Mouse (Mus musculus) hindbrain, embryonic 10.5 days (tissue): ENCODE measurements around the gene Sipa1l3. TPM values are rescaled to one million over a fixed set of nuclear protein-coding genes. Genes with fewer than 3 reads are reported as not detected.

Experiments used
- DNase-seq: peaks from one replicate; pipeline ENCODE4 v3.0.0-alpha.2; 2017; ENCODE audit warnings: low spot score
- H3K27ac ChIP-seq: fragments of 300-500 bp; sonication (generic); 2 replicates; pipeline ENCODE4 v1.5.1; 2016; ENCODE audit warnings: mild to moderate bottlenecking, moderate library complexity
- H3K27me3 ChIP-seq: fragments of 300-500 bp; sonication (generic); 2 replicates; pipeline ENCODE4 v1.6.1; 2016; ENCODE audit warnings: mild to moderate bottlenecking; ENCODE audit not compliant: poor library complexity, insufficient read depth, severe bottlenecking
- H3K36me3 ChIP-seq: fragments of 300-500 bp; sonication (generic); 2 replicates; pipeline ENCODE4 v1.6.1; 2016; ENCODE audit warnings: mild to moderate bottlenecking, moderate library complexity
- H3K4me1 ChIP-seq: fragments of 300-500 bp; sonication (generic); replicated peaks from 2 replicates; pipeline ENCODE4 v1.6.1; 2016; ENCODE audit warnings: mild to moderate bottlenecking
- H3K4me3 ChIP-seq: fragments of 300-500 bp; sonication (generic); 2 replicates; pipeline ENCODE4 v1.5.1; 2016; ENCODE audit warnings: mild to moderate bottlenecking, moderate library complexity
- H3K9me3 ChIP-seq: fragments of 300-500 bp; sonication (generic); 2 replicates; pipeline ENCODE4 v1.6.1; 2016; ENCODE audit warnings: mild to moderate bottlenecking, moderate library complexity
- WGBS: fragments of 180-500 bp; shearing (Covaris S2); methylation state at CpG from one replicate; pipeline ENCODE4 v1.1.7; 2016; 5-methylcytosine and 5-hydroxymethylcytosine counted together
- polyA plus RNA-seq: library from polyadenylated mRNA; unstranded; fragments of >200 nt; fragmentation: Nextera tagmentation; extraction: Ambion mirVana; gene quantifications from 2 replicates; pipeline ENCODE4 v1.2.1, GENCODE M21; 2016

Sipa1l3 gene
- polyA plus RNA-seq, 1 experiment from 2014 or later = 9.7 TPM

DNA sequence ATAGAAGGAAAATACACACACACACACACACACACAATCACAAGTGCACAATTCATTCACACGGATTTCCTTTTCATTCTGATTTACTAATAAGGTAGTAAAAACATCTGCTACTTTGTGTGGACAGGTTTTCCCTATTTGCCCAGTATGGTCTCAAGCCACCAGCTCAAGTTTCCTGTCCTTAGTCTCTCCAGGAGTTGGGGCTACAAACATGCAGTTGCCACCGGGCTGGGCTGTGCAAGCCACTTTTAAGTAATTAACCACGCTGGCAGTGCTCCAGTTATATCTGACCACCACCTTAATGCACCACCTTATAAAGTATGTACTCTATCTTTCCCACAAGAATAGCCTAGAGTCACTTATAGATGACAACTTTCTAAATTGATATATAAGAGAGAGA is 29.1 kb downstream of the Sipa1l3 start:
- H3K4me3 ChIP-seq = no peak overlapping the region
- no peaks in the 10 kb centered on the region for H3K9me3 ChIP-seq
- H3K27me3 ChIP-seq = peaks cover 59% of the 10 kb centered on the region
- peaks cover 42% of the 10 kb centered on the region for H3K4me1 ChIP-seq
- H3K27ac ChIP-seq = no peak overlapping the region
- H3K36me3 ChIP-seq = no peaks in the 10 kb centered on the region
- no peak for DNase-seq
- WGBS = 25% methylated on average over 3 of the region's 3 CpGs

DNA sequence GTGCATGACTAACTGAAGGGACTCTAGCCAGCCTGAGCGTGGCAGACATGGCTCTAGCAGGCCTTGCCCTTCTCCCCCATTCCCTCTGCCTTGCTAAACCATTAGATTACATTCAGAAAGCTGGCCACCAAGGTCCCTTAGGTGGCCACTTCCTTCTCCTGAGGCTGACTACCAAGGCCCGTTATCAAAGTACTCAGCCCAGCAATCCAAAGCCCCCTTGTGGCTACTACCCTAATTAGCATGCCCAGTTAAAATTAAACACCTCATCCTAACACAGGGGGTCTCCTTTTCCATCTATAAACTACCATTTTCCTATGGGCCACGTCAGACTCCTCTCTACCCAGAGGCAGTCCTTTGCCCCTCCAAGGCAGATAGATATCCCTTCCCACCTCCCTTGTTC is 31.7 kb downstream of the Sipa1l3 start:
- Histone ChIP-seq H3K9me3 (no peaks in the 10 kb centered on the region), H3K27ac (no peak overlapping the region), H3K27me3 (peaks cover 34% of the 10 kb centered on the region), H3K36me3 (no peaks in the 10 kb centered on the region), H3K4me1 (peaks cover 49% of the 10 kb centered on the region), H3K4me3 (no peak overlapping the region)
- WGBS = 71% methylated on average over 3 of the region's 3 CpGs
- no peak for DNase-seq

DNA sequence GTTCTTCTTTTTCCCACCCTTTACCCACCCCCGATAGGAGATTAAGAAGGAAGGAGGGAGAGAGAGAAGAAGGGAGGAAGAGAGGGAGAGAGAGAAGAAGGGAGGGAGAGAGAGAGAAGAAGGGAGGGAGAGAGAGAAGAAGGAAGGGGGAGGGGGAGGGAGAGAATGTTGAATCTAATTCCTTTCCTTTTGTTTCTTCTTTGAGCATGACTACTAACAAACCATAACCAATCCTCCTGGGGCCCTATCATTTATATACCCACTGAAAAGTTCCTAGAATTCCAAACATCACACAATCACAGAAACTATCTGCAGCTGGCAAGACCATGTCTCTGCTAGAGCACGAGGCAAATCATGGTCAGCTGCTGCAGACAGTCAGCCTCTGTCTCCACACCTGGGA is 32.7 kb downstream of the Sipa1l3 start:
- H3K27me3 ChIP-seq = peaks cover 23% of the 10 kb centered on the region
- H3K27ac ChIP-seq = no peak overlapping the region
- no peaks in the 10 kb centered on the region for H3K9me3 ChIP-seq
- peaks cover 51% of the 10 kb centered on the region for H3K4me1 ChIP-seq
- no peak for DNase-seq
- no peak overlapping the region for H3K4me3 ChIP-seq
- 78% methylated on average over 2 of the region's 2 CpGs for WGBS
- H3K36me3 ChIP-seq = no peaks in the 10 kb centered on the region

DNA sequence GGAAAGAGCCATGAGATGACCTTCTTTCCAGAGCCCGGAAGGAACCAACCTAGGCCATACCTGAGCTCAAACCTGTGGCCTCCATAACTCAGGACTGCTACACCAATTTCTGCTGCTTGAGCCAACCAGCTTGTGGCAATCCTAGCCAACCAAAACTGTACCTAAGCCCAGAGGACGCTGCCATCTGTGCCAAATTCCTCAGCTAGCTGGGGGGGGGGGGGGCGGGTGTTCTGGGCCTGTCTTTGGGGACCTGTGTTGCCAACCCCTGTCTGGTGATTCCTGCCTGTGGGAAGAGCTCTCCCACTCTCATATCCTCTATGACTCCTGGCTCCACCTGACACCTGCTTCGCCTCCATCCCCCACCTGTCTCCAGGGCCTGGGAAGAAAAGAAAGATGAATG is 34.9 kb downstream of the Sipa1l3 start:
- WGBS = 83% methylated on average over 4 of the region's 4 CpGs
- peaks cover 33% of the 10 kb centered on the region for H3K4me1 ChIP-seq
- H3K27me3 ChIP-seq = peaks cover 13% of the 10 kb centered on the region
- no peaks in the 10 kb centered on the region for H3K36me3 ChIP-seq
- no peak for DNase-seq
- H3K9me3 ChIP-seq = no peaks in the 10 kb centered on the region
- peak overlapping the region; percentile 31; the same call in 1 of the 2 replicates for H3K27ac ChIP-seq
- no peak overlapping the region for H3K4me3 ChIP-seq

DNA sequence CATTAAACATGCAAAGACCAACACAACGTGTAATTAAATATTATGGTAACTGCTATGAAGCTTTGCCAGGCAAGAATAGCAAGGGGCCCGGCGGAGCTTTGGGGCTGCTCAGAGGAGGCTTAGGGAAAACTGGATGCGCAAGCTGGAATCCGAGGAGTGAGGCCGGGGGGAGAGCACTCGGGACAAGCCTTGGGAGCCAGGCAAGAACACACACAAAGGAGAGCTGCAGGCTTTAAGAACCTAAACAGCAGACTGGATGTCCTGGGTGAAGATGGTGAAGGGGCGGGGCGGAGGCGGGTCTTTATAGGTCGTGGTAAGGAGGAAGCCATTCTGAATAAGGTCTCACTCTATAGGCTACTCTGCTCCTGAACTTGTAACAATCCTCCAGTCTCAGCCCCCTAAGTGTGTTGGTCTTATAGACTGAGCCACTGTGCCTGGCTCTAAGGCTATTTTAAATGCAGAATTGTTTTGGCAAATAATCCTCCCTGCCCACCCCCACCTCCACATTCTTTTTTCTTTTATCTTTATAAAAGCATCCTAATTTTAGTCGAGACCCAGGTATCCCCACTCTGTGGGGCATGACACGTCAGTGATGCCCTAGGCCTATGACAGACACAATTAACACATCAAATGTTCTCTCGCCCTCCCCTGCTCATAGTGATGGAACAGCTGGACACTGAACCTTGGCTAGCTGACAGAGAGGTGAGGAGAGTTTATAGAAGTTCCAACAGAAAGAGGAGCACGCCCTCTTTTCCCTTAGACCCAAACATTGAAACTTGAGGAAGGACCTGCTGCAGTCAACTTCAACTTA is 36.9 kb downstream of the Sipa1l3 start:
- DNase-seq = no peak
- Histone ChIP-seq H3K27ac (peak overlapping the region; percentile 75), H3K27me3 (no peaks in the 10 kb centered on the region), H3K36me3 (no peaks in the 10 kb centered on the region), H3K4me3 (no peak overlapping the region), H3K9me3 (no peaks in the 10 kb centered on the region), H3K4me1 (peaks cover 31% of the 10 kb centered on the region)
- 52% methylated on average over 15 of the region's 15 CpGs for WGBS

DNA sequence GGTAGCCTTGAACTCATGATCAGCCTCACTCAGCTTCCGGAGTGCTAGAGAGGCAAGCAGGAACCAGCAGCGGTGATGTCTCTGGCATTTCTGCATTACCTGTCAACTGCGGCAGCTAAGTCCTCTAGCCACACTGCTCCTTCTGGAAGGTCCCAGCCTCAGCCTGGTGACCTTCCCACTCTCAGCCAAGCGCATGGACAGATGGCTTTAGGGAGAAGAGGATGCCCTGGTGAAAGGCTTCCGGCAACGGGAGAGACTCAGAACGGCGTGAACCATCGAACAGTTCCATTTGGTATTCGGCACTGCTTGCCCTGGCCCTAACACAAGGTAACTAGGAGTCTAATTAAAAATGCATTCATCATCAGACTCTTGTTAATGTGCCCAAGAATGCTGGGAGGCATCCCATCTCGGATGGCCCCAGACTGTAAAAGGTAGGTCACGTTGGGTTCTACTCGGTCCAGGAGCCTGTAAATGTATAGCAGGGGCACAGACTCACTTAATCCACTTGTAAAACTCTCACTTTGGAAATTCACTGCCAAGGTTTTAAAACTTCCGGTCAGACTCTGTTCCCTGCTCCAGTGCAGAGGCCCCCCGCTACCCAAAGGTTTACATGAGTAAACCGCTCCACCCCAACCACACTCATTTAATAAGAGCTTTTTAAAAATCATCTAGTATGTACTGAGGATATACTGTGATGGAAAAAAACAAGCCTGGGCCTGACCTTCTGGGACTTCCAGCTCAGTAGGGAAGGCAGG is 37.7 kb downstream of the Sipa1l3 start:
- WGBS = 92% methylated on average over 16 of the region's 16 CpGs
- Histone ChIP-seq H3K9me3 (no peaks in the 10 kb centered on the region), H3K27me3 (no peaks in the 10 kb centered on the region), H3K27ac (peak overlapping the region; percentile 75; the same call in 1 of the 2 replicates), H3K4me1 (peaks cover 30% of the 10 kb centered on the region), H3K36me3 (no peaks in the 10 kb centered on the region), H3K4me3 (no peak overlapping the region)
- no peak for DNase-seq

DNA sequence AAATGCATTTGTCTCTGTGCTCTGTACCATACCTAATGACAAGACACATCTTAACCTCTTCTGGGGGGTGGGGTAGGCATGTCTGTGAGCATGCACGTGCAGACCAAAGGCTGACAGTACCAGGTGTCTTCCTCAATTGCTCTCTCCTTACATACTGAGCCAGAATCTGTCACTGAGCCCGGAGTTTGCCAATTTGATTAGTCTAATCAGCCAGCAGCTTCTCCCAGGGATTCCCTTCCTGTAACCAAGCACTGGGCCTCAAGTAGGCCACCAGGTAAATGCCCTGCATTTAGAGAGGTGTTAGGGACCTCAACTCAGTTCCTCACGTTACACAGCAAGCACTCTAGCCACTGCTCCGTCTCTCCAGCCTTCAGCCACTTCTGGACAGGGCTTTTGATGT is 38.3 kb downstream of the Sipa1l3 start:
- no peak overlapping the region for H3K27ac ChIP-seq

DNA sequence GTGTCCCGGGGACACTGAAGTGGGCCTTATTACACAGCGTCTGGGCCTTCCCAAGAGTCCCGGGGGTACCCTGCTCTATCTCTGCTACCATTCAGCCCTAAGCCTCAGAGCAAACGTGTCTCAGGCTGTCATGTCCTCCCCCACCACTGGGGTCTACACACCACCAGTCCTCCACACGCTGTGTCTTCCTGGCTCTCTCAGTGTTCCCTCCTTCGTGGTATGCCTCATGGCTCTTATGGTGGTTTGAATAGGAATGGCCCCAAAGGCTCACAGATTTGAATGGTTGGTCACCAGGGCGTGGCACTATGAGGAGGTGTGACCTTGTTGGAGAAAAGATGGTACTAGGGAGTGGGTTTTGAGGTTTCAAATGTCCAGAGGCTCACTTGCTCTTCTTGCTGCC is 43.4 kb downstream of the Sipa1l3 start:
- DNase-seq = no peak
- peaks cover 19% of the 10 kb centered on the region for H3K4me1 ChIP-seq
- no peaks in the 10 kb centered on the region for H3K27me3 ChIP-seq
- no peaks in the 10 kb centered on the region for H3K9me3 ChIP-seq
- H3K4me3 ChIP-seq = no peak overlapping the region
- H3K36me3 ChIP-seq = no peaks in the 10 kb centered on the region
- 90% methylated on average over 7 of the region's 7 CpGs for WGBS
- no peak overlapping the region for H3K27ac ChIP-seq

More for the DNA sequence above, 38.3 kb downstream of the Sipa1l3 start:
- H3K4me1 ChIP-seq = peaks cover 27% of the 10 kb centered on the region
- 88% methylated on average over 4 of the region's 4 CpGs for WGBS
- no peak overlapping the region for H3K4me3 ChIP-seq
- no peak for DNase-seq
- H3K36me3 ChIP-seq = no peaks in the 10 kb centered on the region
- H3K27me3 ChIP-seq = no peaks in the 10 kb centered on the region
- H3K9me3 ChIP-seq = no peaks in the 10 kb centered on the region

DNA sequence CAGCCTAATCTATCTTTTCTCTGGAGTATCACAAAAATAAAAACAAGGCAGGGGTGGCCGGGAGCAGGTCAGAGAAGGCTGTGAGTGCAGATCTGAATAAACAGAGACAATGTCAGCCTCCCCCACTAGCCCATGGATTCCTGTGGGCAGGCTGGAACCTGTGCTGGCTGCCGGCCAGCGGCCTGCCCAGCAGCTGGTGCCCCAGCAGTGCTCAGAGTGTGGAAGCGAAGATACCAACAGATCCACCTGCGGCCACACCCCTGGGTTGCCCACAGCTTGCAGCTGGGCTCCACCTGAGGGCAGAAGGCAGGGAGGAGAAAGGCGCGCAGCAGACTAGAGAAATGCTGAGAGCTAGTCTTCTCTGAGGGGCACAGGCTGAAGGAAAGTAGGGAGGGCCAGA is 47.1 kb downstream of the Sipa1l3 start:
- peak overlapping the region; percentile 57; the same call in 1 of the 2 replicates for H3K27ac ChIP-seq
- no peak for DNase-seq
- H3K4me3 ChIP-seq = no peak overlapping the region
- whole genome bisulfite sequencing = 72% methylated on average over 7 of the region's 7 CpGs
- no peaks in the 10 kb centered on the region for H3K9me3 ChIP-seq
- H3K36me3 ChIP-seq = no peaks in the 10 kb centered on the region
- H3K27me3 ChIP-seq = no peaks in the 10 kb centered on the region
- peaks cover 25% of the 10 kb centered on the region for H3K4me1 ChIP-seq

DNA sequence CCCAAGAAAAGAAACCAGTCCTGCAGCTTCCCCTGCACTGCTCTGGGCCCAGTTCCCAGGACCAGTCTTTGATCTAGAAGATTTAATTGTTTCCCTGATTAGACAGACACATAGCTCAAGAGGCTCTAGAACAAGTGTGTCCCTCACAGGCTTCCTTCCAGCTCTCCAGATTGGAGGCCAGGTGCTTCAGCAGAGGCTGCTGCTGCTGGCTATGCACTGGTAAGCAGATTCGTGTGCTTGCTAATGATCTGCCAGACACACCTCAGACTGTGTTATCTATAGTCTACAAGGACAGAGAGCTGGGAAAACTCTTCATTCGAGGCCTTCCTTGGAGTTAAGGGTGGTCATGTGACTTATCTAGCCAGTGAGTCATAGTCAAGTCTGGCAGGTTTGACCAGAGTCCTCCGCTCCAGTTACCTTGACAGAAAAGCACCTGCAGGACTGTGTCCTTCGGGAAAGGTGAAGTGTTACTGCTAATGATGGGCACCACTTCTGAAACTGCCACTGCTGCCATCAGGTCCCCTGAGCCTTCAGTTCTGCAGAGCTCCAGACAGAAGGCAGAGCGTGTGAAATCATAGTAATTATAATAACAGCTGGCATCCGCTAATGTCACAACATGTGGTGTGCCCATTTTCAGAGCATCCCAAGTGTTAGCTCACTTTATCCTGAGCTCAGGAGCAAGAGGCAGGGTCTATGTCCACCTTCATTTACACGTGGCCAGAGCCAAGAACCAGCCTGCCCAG is 48.7 kb downstream of the Sipa1l3 start:
- Histone ChIP-seq H3K36me3 (no peaks in the 10 kb centered on the region), H3K27me3 (no peaks in the 10 kb centered on the region), H3K27ac (no peak overlapping the region), H3K9me3 (no peaks in the 10 kb centered on the region), H3K4me1 (peaks cover 29% of the 10 kb centered on the region), H3K4me3 (no peak overlapping the region)
- 79% methylated on average over 7 of the region's 7 CpGs for WGBS
- DNase-seq = no peak

DNA sequence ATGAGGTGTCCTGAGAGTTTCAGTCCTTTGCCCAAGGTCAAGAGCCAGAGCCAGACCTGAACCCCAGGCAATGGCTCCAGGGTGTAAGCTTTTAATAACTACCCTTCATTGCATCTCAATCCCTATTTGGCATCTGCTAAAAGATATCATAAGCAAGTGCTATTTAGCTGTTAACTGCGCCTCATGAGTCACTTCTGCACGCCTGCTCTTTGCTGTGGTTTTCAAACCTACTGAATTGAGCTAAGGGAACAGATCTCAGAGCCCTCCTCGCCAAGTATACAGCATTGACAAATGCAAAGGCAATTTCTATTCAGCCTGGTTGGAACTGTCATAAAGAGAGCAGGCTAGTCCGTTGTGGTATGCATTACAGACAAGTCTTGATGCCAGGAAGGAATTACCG is 49.8 kb downstream of the Sipa1l3 start:
- H3K36me3 ChIP-seq = no peaks in the 10 kb centered on the region
- no peak overlapping the region for H3K27ac ChIP-seq
- WGBS = 92% methylated on average over 5 of the region's 5 CpGs
- H3K9me3 ChIP-seq = no peaks in the 10 kb centered on the region
- H3K4me1 ChIP-seq = peaks cover 34% of the 10 kb centered on the region
- H3K4me3 ChIP-seq = no peak overlapping the region
- no peak for DNase-seq
- no peaks in the 10 kb centered on the region for H3K27me3 ChIP-seq

DNA sequence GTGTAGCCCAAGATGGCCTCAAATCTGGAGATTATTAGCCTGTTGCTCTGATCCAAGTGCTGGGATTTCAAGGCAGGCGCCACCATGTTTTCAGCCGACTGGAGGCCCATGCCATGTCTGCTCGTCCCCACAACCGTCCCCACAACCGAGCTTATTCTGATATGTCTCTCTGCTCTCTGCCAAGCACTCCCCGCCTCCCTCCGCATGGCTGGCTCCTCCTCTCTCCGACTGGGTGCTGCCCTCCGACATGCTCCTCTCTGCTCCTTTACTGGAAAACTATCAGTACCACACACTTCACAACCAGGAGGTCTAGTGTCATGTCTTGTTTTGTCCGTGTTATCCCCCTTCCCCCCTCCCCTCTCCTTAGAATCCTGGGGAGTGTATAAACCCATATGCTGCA is 51.9 kb downstream of the Sipa1l3 start:
- Histone ChIP-seq H3K9me3 (no peaks in the 10 kb centered on the region), H3K4me1 (peaks cover 40% of the 10 kb centered on the region), H3K4me3 (no peak overlapping the region), H3K27ac (no peak overlapping the region), H3K36me3 (no peaks in the 10 kb centered on the region), H3K27me3 (no peaks in the 10 kb centered on the region)
- 74% methylated on average over 10 of the region's 10 CpGs for WGBS
- DNase-seq = no peak

DNA sequence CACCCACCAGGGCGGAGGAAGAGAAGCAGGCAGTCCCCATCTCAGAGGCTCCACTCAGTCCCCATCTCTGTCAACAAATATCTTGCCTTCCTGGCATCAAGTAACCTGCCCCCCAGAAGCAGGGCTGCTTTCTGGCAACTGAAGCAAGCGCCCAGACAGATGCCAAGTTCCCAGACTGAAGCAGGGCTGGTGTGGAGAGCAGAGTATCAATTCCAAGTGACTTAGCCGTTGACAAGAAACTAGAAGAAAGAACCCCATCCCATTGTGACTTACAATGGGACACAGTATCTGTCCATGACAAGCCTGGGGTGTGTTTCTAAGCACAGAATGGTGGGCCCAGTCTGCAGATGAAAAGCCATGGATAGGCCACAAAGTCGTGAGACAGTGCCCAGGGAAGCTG is 52.7 kb downstream of the Sipa1l3 start:
- H3K36me3 ChIP-seq = no peaks in the 10 kb centered on the region
- no peak overlapping the region for H3K4me3 ChIP-seq
- H3K27ac ChIP-seq = no peak overlapping the region
- 78% methylated on average over 4 of the region's 4 CpGs for WGBS
- no peak for DNase-seq
- H3K4me1 ChIP-seq = peaks cover 35% of the 10 kb centered on the region
- H3K27me3 ChIP-seq = no peaks in the 10 kb centered on the region
- H3K9me3 ChIP-seq = no peaks in the 10 kb centered on the region
